Mouse (Mus musculus) G1E (cell line): Measurements from ENCODE around the gene Bmpr1a. TPM values are rescaled to one million over a fixed set of nuclear protein-coding genes. Genes with fewer than 3 reads are reported as not detected.

Experiments
- ATAC-seq: 2 replicates; pipeline ENCODE4 v1.8.0; 2016; ENCODE audit warnings: mild to moderate bottlenecking; ENCODE audit not compliant: insufficient number of reproducible peaks, poor library complexity, low FRiP score, severe bottlenecking; ENCODE audit errors: extremely low read depth
- DNase-seq: peaks from one replicate; pipeline ENCODE4 v3.0.0; 2012; ENCODE audit warnings: low spot score
- H3K27me3 ChIP-seq: 2 replicates; pipeline ENCODE4 v1.6.1; 2012; ENCODE audit warnings: mild to moderate bottlenecking, low read length, inconsistent platforms; ENCODE audit not compliant: insufficient read depth
- H3K36me3 ChIP-seq: replicated peaks from 2 replicates; pipeline ENCODE3; 2012; ENCODE audit warnings: mild to moderate bottlenecking, inconsistent platforms
- H3K4me1 ChIP-seq: 2 replicates; pipeline ENCODE4 v1.6.1; 2012; ENCODE audit warnings: low read depth, low read length, inconsistent platforms, mixed read lengths; ENCODE audit not compliant: insufficient read depth
- H3K4me3 ChIP-seq: 2 replicates; pipeline ENCODE4 v1.5.1; 2012; ENCODE audit warnings: low read depth, mild to moderate bottlenecking, inconsistent platforms, low read length, moderate library complexity, mixed read lengths
- H3K9me3 ChIP-seq: replicated peaks from 2 replicates; pipeline ENCODE4 v1.6.1; 2012; ENCODE audit warnings: inconsistent platforms
- CTCF ChIP-seq: IDR thresholded peaks from 2 replicates; pipeline ENCODE4 v1.5.1; 2012; ENCODE audit warnings: low read depth, low read length, inconsistent platforms, mixed read lengths
- GATA1 ChIP-seq: IDR thresholded peaks from 2 replicates; pipeline ENCODE4 v1.6.1; 2012; ENCODE audit warnings: borderline replicate concordance, low read length, inconsistent platforms, mixed read lengths
- GATA2 ChIP-seq: IDR thresholded peaks from 2 replicates; pipeline ENCODE4 v1.6.1; 2012; ENCODE audit warnings: low read depth, low read length, inconsistent platforms, borderline replicate concordance
- POLR2AphosphoS5 ChIP-seq: IDR thresholded peaks from 2 replicates; pipeline ENCODE4 v1.6.1; 2012; ENCODE audit warnings: low read depth, low read length, inconsistent platforms; ENCODE audit not compliant: insufficient replicate concordance
- TAL1 ChIP-seq: conservative IDR thresholded peaks from 2 replicates; pipeline ENCODE4 v1.6.1; 2012; ENCODE audit warnings: low read depth, low read length, inconsistent platforms, mixed read lengths
- polyA plus RNA-seq: library from polyadenylated mRNA; stranded (reverse); fragments of >175 nt; gene quantifications from 2 replicates; pipeline ENCODE4 v1.2.3, GENCODE M21; 2012
- total RNA-seq, 2 experiments: library from RNA; stranded (forward) in 1 of 2; stranded (reverse) in 1 of 2; fragments of 200-1000 nt in 1 of 2; fragments of >200 nt in 1 of 2; fragmentation: Nextera tagmentation in 1 of 2; gene quantifications; 2 replicates each; pipeline ENCODE4 v1.2.3; 2014 to 2017

Bmpr1a gene
- total and polyA plus RNA-seq, 3 experiments = 0.11 TPM; not detected in 2

DNA sequence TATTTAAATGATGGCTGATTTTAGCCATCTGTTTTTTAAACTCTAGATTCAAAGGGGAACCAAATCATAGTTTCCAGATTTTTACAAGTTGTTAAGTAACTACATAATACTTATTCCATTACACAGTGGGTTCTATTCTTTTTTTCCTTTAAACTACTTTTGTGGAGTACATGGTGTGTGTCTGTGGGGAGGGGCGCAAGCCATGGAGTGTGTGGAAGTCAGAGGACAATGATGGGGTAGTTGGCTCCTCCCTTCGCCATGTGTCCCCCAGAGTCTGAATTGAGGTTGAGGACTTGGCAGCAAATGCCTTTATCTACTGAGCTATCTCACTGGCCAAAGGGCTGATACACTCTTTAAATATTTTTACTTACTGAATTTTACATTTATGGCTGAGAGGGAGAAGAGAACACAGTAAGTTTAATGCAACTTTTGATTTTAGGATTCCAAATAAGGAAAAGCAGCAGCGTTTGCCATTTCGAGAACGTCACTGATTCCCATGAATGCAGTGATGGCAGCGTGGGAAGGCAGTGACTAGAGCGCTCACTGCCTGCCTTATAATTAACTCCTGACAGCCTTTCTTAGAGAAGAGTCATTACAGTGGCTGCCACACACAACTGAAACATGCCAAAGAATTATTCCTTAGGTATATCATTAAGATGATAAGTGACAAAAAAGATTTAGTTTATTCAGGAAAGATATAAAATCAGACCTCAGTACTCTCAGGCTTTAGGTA, 90.8 kb downstream of the Bmpr1a start:
- H3K27me3 ChIP-seq = no peaks in the 10 kb centered on the region; the same call in 1 of the 2 replicates
- ATAC-seq (no peak), DNase-seq (no peak)
- no peaks in the 10 kb centered on the region for H3K4me1 ChIP-seq
- no peak overlapping the region for H3K4me3 ChIP-seq
- TF ChIP-seq GATA1 (no peak), GATA2 (no peak), TAL1 (no peak), CTCF (no peak), POLR2AphosphoS5 (no peak)
- no peaks in the 10 kb centered on the region for H3K36me3 ChIP-seq
- H3K9me3 ChIP-seq = no peaks in the 10 kb centered on the region

- DNase-seq (no peak), ATAC-seq (no peak)
- no peaks in the 10 kb centered on the region for H3K4me1 ChIP-seq
- H3K9me3 ChIP-seq = no peaks in the 10 kb centered on the region
- H3K36me3 ChIP-seq = no peaks in the 10 kb centered on the region
- no peak for TF ChIP-seq CTCF
- TF ChIP-seq POLR2AphosphoS5 = no peak
- no peak for TF ChIP-seq TAL1
- TF ChIP-seq GATA2 = no peak
- TF ChIP-seq GATA1 = no peak
- H3K27me3 ChIP-seq = no peaks in the 10 kb centered on the region; the same call in 1 of the 2 replicates
- no peak overlapping the region for H3K4me3 ChIP-seq
Observed at GRCm38 (mm10) chr14:34410716-34411115, 92.4 kb downstream of the Bmpr1a start.

DNA sequence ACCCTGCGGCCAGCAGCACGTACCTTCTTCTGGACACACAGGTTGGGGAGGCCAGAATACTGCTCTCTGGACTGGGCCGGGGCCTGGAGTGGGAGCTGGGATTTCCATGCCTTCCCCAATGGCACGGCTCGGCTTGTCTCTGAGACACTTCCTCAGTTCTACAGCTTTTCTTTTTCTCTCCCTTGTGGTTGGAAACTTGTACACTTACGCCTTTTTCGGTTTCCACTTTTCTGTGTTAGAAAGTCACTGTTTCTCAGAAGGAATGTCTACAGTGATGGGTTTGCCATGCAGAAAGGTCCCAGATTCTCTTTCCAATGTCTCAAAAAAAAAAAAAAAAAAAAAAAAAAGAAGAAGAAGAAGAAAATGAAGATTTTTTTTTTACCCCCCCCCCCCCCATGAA, 99.7 kb downstream of the Bmpr1a start:
- Histone ChIP-seq H3K4me3 (no peak overlapping the region), H3K36me3 (no peaks in the 10 kb centered on the region), H3K27me3 (peaks cover 4% of the 10 kb centered on the region), H3K4me1 (no peaks in the 10 kb centered on the region), H3K9me3 (no peaks in the 10 kb centered on the region)
- no peak for TF ChIP-seq CTCF
- DNase-seq = no peak
- ATAC-seq = no peak

DNA sequence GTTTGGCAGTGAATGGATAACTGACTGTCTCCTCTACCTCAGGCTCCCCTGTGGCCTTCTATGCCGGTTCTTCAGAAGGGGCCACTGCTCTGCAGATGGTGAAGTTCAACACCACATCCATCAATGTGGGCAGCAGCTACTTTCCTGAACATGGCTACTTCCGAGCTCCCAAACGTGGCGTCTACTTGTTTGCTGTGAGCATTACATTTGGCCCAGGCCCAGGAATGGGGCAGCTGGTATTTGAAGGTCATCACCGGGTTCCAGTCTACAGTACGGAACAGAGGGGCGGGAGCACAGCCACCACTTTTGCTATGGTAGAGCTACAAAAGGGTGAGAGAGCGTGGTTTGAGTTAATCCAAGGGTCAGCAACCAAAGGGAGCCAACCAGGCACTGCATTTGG, 100.3 kb downstream of the Bmpr1a start:
- Histone ChIP-seq H3K9me3 (no peaks in the 10 kb centered on the region), H3K4me3 (no peak overlapping the region), H3K4me1 (no peaks in the 10 kb centered on the region), H3K27me3 (peaks cover 4% of the 10 kb centered on the region), H3K36me3 (no peaks in the 10 kb centered on the region)
- DNase-seq = no peak
- ATAC-seq = no peak
- TF ChIP-seq TAL1 = no peak
- TF ChIP-seq GATA2 = no peak
- TF ChIP-seq CTCF = no peak
- TF ChIP-seq GATA1 = no peak
- no peak for TF ChIP-seq POLR2AphosphoS5

DNA sequence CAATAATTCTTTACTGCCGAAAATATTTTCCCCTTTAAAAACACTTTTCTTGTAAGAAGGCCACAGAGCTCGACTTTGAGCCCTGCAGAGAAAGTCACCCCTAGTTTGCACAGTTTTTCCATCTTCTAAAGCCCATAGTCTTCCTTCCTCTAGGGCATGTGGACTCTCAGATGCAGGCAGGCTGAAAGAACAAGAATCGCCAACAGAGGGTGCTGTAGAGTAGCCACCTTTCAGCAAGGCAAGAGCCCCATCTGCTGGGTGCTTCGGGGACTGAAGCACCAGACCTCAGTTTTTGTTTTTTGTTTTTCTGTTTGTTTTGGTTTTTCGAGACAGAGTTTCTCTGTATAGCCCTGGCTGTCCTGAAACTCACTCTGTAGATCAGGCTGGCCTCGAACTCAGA, 102.0 kb downstream of the Bmpr1a start:
- Histone ChIP-seq H3K4me1 (no peaks in the 10 kb centered on the region), H3K36me3 (no peaks in the 10 kb centered on the region), H3K9me3 (no peaks in the 10 kb centered on the region), H3K4me3 (no peak overlapping the region), H3K27me3 (peaks cover 4% of the 10 kb centered on the region; the same call in 1 of the 2 replicates)
- TF ChIP-seq GATA1 (no peak), GATA2 (no peak), CTCF (peak; percentile 81), TAL1 (no peak)
- ATAC-seq = no peak
- peak; percentile 52 for DNase-seq

DNA sequence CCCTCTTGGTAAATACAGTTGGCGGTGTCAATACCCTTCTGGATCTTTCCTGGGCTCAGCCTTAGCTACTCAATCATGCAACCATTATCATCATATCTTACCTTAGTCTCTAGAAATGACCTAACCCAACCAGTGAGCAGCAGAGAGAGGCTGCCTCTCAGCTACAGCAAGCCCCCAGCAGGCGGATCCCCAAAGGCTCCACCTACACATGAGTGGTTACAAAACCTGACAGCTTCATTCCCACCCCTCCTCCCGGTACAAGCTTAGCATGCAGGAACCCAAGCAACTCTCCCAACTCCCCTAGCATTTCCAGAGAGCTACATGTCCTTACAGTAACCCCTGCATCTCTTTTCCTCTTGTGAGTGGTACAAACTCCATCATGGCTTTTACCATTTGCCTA, 103.1 kb downstream of the Bmpr1a start:
- peaks cover 4% of the 10 kb centered on the region; the same call in 1 of the 2 replicates for H3K27me3 ChIP-seq
- no peak for TF ChIP-seq POLR2AphosphoS5
- TF ChIP-seq GATA1 = no peak
- no peak for TF ChIP-seq GATA2
- no peak for TF ChIP-seq CTCF
- no peak for TF ChIP-seq TAL1
- ATAC-seq = no peak

More for the DNA sequence above, 103.1 kb downstream of the Bmpr1a start:
- no peak for DNase-seq
- Histone ChIP-seq H3K9me3 (no peaks in the 10 kb centered on the region), H3K36me3 (no peaks in the 10 kb centered on the region), H3K4me1 (no peaks in the 10 kb centered on the region), H3K4me3 (no peak overlapping the region)
